Mouse (Mus musculus) hematopoietic stem cell, adult 5-6 weeks (primary cell): Measurements from ENCODE around the gene Chn1. TPM values are rescaled to one million over a fixed set of nuclear protein-coding genes. Genes with fewer than 3 reads are reported as not detected.

ENCODE experiments used
- ATAC-seq, 2 experiments: fragments of 125-278 bp in 1 of 2; replicated peaks in 1 of 2; 2 replicates each; pipeline ENCODE4 v1.8.0; 2016 to 2017; ENCODE audit warnings: inconsistent platforms in 2 of 2, mild to moderate bottlenecking in 2 of 2, moderate number of reproducible peaks in 2 of 2, low read depth in 1 of 2, moderate TSS enrichment in 1 of 2; ENCODE audit not compliant: low FRiP score in 2 of 2, poor library complexity in 2 of 2, severe bottlenecking in 2 of 2, insufficient read depth in 1 of 2, low TSS enrichment in 1 of 2
- total RNA-seq: library from RNA; stranded (forward); fragments of 172-1452, 232-1000 nt; gene quantifications from 2 replicates; pipeline ENCODE4 v1.2.3, GENCODE M21; 2017

Chn1 gene
- total RNA-seq, 1 experiment from 2014 or later: not detected

- no peak for ATAC-seq
Measured at GRCm38 (mm10) chr2:73763541-73763940, 11.6 kb downstream of the Chn1 start.

GRCm38 (mm10) chr2:73759899-73760298, 15.2 kb downstream of the Chn1 start:
- no peak for ATAC-seq

GRCm38 (mm10) chr2:73759027-73759426, 16.1 kb downstream of the Chn1 start:
- no peak for ATAC-seq

- ATAC-seq: no peak
Measured at GRCm38 (mm10) chr2:73747297-73747696, 27.8 kb downstream of the Chn1 start.

GRCm38 (mm10) chr2:73746375-73746770, 28.8 kb downstream of the Chn1 start:
- no peak for ATAC-seq

- ATAC-seq: no peak
Measured at GRCm38 (mm10) chr2:73745647-73746374, 29.3 kb downstream of the Chn1 start.

GRCm38 (mm10) chr2:73741286-73741685, 33.9 kb downstream of the Chn1 start:
- ATAC-seq: no peak

GRCm38 (mm10) chr2:73727868-73728267, 47.3 kb downstream of the Chn1 start:
- ATAC-seq: no peak

- no peak for ATAC-seq
Measured at GRCm38 (mm10) chr2:73724934-73725333, 50.2 kb downstream of the Chn1 start.

GRCm38 (mm10) chr2:73721821-73722220, 53.3 kb downstream of the Chn1 start:
- ATAC-seq: no peak

GRCm38 (mm10) chr2:73712481-73712880, 62.7 kb downstream of the Chn1 start:
- ATAC-seq: no peak

- ATAC-seq: no peak
Measured at GRCm38 (mm10) chr2:73693045-73693444, 82.1 kb downstream of the Chn1 start.

GRCm38 (mm10) chr2:73690783-73691604, 84.2 kb downstream of the Chn1 start:
- no peak for ATAC-seq

GRCm38 (mm10) chr2:73682500-73682899, 92.6 kb downstream of the Chn1 start:
- ATAC-seq: no peak

- ATAC-seq: no peak
Measured at GRCm38 (mm10) chr2:73680425-73681027, 94.6 kb downstream of the Chn1 start.

GRCm38 (mm10) chr2:73668608-73669007, 106.5 kb downstream of the Chn1 start:
- no peak for ATAC-seq

- ATAC-seq: no peak
Measured at GRCm38 (mm10) chr2:73660566-73661134, 114.5 kb downstream of the Chn1 start.
